Mouse (Mus musculus) forebrain, embryonic 12.5 days (tissue): ENCODE measurements around the gene Nynrin. TPM values are rescaled to one million over a fixed set of nuclear protein-coding genes. Genes with fewer than 3 reads are reported as not detected.

Experiments used
- ATAC-seq: fragments of 200-750 bp; cut with Nextera tagmentation; 2 replicates; pipeline ENCODE4 v1.8.0; 2017; ENCODE audit warnings: moderate TSS enrichment; ENCODE audit not compliant: low FRiP score
- H3K27ac ChIP-seq: fragments of 300-500 bp; sonication (generic); 2 replicates; pipeline ENCODE4 v1.5.1; 2016; ENCODE audit warnings: mild to moderate bottlenecking
- H3K27me3 ChIP-seq: fragments of 300-500 bp; sonication (generic); 2 replicates; pipeline ENCODE4 v1.6.1; 2016; ENCODE audit warnings: mild to moderate bottlenecking
- H3K36me3 ChIP-seq: fragments of 300-500 bp; sonication (generic); replicated peaks from 2 replicates; pipeline ENCODE4 v1.6.1; 2016; ENCODE audit warnings: mild to moderate bottlenecking
- H3K4me1 ChIP-seq: fragments of 300-500 bp; sonication (generic); 2 replicates; pipeline ENCODE4 v1.6.1; 2016
- H3K4me2 ChIP-seq: fragments of 300-500 bp; sonication (generic); 2 replicates; pipeline ENCODE4 v1.6.1; 2016; ENCODE audit warnings: mild to moderate bottlenecking, moderate library complexity
- H3K4me3 ChIP-seq: fragments of 300-500 bp; sonication (generic); replicated peaks from 2 replicates; pipeline ENCODE4 v1.5.1; 2016; ENCODE audit warnings: mild to moderate bottlenecking
- H3K9ac ChIP-seq: fragments of 300-500 bp; sonication (generic); 2 replicates; pipeline ENCODE4 v1.6.1; 2016; ENCODE audit warnings: mild to moderate bottlenecking
- H3K9me3 ChIP-seq: fragments of 300-500 bp; sonication (generic); 2 replicates; pipeline ENCODE4 v1.6.1; 2016
- WGBS: fragments of 180-500 bp; shearing (Covaris S2); methylation state at CpG from one replicate; pipeline ENCODE4 v1.1.7; 2016; 5-methylcytosine and 5-hydroxymethylcytosine counted together
- polyA plus RNA-seq: library from polyadenylated mRNA; unstranded; fragments of >200 nt; fragmentation: Nextera tagmentation; extraction: Ambion mirVana; gene quantifications from 2 replicates; pipeline ENCODE4 v1.2.1, GENCODE M21; 2016

The Nynrin gene
- polyA plus RNA-seq, 1 experiment from 2014 or later: 23.9 TPM

DNA sequence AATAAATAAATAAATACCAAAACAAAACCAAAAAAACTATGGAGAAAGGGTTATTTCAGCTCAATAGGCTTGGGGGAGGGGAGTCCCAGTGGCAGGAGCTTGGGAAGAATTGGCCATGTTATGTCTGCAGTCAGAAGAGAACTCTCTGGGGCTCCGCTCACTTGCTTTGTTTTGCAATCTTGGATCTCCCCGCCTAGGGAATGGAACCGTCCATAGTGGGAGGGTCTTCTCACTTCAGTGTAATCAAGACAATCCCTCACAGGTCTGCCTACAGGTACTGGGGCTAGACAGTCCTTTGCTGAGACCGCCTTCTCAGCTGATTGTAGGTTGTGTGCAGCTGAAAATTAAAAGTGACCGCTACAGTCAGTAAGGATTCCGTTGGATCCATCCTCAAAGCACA is 15.7 kb downstream of the Nynrin start:
- Histone ChIP-seq H3K9ac (no peak overlapping the region), H3K27me3 (no peaks in the 10 kb centered on the region), H3K4me3 (no peak overlapping the region), H3K4me1 (peaks cover 10% of the 10 kb centered on the region), H3K4me2 (no peak overlapping the region), H3K27ac (no peak overlapping the region), H3K9me3 (no peaks in the 10 kb centered on the region), H3K36me3 (peaks cover 80% of the 10 kb centered on the region)
- 93% methylated on average over 6 of the region's 6 CpGs for WGBS
- ATAC-seq: no peak

DNA sequence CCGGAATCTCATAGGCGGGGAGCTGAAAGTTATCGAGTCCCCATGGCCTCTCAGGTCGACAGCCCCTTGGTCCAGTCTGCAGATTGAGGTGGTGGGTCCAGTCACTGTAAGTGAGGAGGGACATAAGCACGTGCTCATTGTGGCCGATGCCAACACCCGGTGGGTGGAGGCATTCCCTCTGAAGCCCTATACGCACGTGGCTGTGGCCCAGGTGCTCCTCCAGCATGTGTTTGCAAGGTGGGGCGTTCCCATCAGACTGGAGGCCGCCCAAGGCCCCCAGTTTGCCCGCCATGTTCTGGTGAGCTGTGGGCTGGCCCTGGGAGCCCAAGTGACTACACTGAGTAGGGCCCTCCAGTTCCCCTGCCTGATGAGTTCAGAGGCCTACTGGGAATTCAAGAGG is 18.2 kb downstream of the Nynrin start:
- no peak overlapping the region for H3K9ac ChIP-seq
- H3K4me2 ChIP-seq: no peak overlapping the region
- no peak overlapping the region for H3K27ac ChIP-seq
- no peaks in the 10 kb centered on the region for H3K27me3 ChIP-seq
- H3K9me3 ChIP-seq: no peaks in the 10 kb centered on the region
- WGBS: 93% methylated on average over 11 of the region's 12 CpGs
- no peak overlapping the region for H3K4me3 ChIP-seq
- H3K36me3 ChIP-seq: peaks cover 56% of the 10 kb centered on the region
- H3K4me1 ChIP-seq: peaks cover 10% of the 10 kb centered on the region
- ATAC-seq: no peak

DNA sequence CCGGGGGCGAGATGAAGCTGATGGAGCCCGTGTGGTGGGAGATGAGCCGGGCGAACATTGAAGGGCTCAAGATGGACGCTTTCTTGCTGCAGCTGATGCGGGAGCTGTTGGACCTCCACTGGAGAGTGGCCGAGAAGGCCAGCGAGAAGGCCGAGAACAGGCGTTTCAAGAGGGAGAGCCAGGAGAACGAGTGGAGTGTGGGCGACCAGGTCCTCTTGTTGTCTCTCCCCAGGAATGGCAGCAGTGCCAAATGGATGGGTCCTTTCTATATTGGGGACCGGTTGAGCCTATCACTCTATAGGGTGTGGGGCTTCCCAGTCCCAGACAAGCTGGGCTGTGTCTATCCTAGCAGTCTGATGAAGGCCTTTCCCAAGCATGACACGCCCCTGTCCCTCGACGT is 18.7 kb downstream of the Nynrin start:
- H3K27ac ChIP-seq: no peak overlapping the region
- ATAC-seq: no peak
- no peak overlapping the region for H3K4me3 ChIP-seq
- H3K4me1 ChIP-seq: peaks cover 10% of the 10 kb centered on the region
- no peak overlapping the region for H3K9ac ChIP-seq
- WGBS: 92% methylated on average over 17 of the region's 17 CpGs
- no peaks in the 10 kb centered on the region for H3K27me3 ChIP-seq
- H3K36me3 ChIP-seq: peaks cover 56% of the 10 kb centered on the region
- no peak overlapping the region for H3K4me2 ChIP-seq
- no peaks in the 10 kb centered on the region for H3K9me3 ChIP-seq

GRCm38 (mm10) chr14:55873242-55873713 is 19.5 kb downstream of the Nynrin start:
- Histone ChIP-seq H3K4me1 (peaks cover 10% of the 10 kb centered on the region), H3K4me3 (no peak overlapping the region), H3K4me2 (peak overlapping the region; percentile 35), H3K36me3 (peaks cover 50% of the 10 kb centered on the region), H3K27ac (0 out of 2 replicates have a peak overlapping the region, but pooled peaks have one; percentile 42), H3K9me3 (no peaks in the 10 kb centered on the region), H3K27me3 (no peaks in the 10 kb centered on the region), H3K9ac (peak overlapping the region; percentile 29; the same call in 1 of the 2 replicates)
- ATAC-seq: peak; percentile 12; the same call in 1 of the 2 replicates
- 88% methylated on average over 8 of the region's 8 CpGs for WGBS

- H3K27ac ChIP-seq: peak overlapping the region; percentile 42; the same call in 1 of the 2 replicates
- H3K4me3 ChIP-seq: peak overlapping the region; percentile 13; the same call in 1 of the 2 replicates
- peak overlapping the region; percentile 29; the same call in 1 of the 2 replicates for H3K9ac ChIP-seq
- peaks cover 10% of the 10 kb centered on the region for H3K4me1 ChIP-seq
- H3K36me3 ChIP-seq: peaks cover 43% of the 10 kb centered on the region
- peak overlapping the region; percentile 35 for H3K4me2 ChIP-seq
- WGBS: 15% methylated on average over 30 of the region's 30 CpGs
- H3K27me3 ChIP-seq: no peaks in the 10 kb centered on the region
- ATAC-seq: peak; percentile 75
- no peaks in the 10 kb centered on the region for H3K9me3 ChIP-seq
These were observed 20.2 kb downstream of the Nynrin start for GRCm38 (mm10) chr14:55873714-55874683.

DNA sequence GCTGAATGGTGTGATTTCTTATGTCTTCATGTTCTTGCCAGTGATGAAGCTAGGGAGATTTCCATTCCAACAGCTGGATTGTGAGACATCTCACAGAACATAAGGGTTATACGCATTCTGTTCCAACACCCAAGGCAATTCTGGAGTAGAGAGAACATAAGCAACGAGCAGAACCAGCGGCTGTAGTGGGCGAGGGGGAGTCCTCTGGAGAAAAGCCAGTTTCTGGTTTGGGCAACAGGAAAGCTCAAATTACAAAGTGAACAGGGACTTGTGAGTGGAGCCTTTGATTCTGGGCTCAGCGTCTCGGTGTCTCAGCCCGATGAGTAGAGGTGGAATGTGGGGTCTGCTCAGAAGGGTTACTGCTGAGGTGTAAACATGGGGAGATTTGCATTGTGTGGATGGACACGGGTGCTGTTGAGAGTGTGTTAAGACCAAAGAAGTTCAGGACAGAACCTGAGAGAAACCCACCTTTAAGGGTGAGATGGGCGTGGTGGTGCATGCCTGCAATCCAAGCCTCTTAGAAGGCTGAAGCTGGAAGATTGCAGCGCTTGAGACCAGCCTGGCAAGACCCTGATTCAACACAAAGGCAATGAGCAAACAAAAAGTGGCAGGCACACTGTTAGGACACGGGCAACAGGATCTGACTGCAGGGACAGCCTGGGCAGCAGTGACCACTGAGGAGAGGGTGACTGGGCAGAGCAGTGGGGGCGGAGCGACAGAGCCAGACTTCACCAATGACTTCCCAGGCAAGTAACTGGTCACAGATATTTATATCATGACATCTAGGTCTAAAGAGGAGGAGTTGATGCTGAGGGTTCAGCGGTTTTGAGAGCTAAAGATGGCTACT is 23.9 kb downstream of the Nynrin start:
- H3K9ac ChIP-seq: no peak overlapping the region
- H3K9me3 ChIP-seq: no peaks in the 10 kb centered on the region
- H3K36me3 ChIP-seq: 0 out of 2 replicates have a peak, but pooled peaks cover 7% of the 10 kb centered on the region
- H3K4me3 ChIP-seq: no peak overlapping the region
- no peak for ATAC-seq
- H3K4me1 ChIP-seq: peaks cover 10% of the 10 kb centered on the region
- 39% methylated on average over 14 of the region's 14 CpGs for WGBS
- no peak overlapping the region for H3K27ac ChIP-seq
- H3K27me3 ChIP-seq: no peaks in the 10 kb centered on the region
- H3K4me2 ChIP-seq: no peak overlapping the region

- H3K4me3 ChIP-seq: no peak overlapping the region
- no peaks in the 10 kb centered on the region for H3K9me3 ChIP-seq
- H3K27me3 ChIP-seq: no peaks in the 10 kb centered on the region
- 44% methylated on average over 7 of the region's 7 CpGs for WGBS
- no peak for ATAC-seq
- no peak overlapping the region for H3K9ac ChIP-seq
- no peaks in the 10 kb centered on the region for H3K36me3 ChIP-seq
- H3K4me1 ChIP-seq: peaks cover 7% of the 10 kb centered on the region
- no peak overlapping the region for H3K4me2 ChIP-seq
- no peak overlapping the region for H3K27ac ChIP-seq
These were observed 24.6 kb downstream of the Nynrin start for GRCm38 (mm10) chr14:55878316-55878940.

- no peaks in the 10 kb centered on the region for H3K27me3 ChIP-seq
- H3K36me3 ChIP-seq: no peaks in the 10 kb centered on the region
- no peak overlapping the region for H3K9ac ChIP-seq
- ATAC-seq: peak; percentile 63
- H3K27ac ChIP-seq: no peak overlapping the region
- 23% methylated on average over 1 of the region's 1 CpGs for WGBS
- no peak overlapping the region for H3K4me3 ChIP-seq
- H3K9me3 ChIP-seq: no peaks in the 10 kb centered on the region
- peaks cover 9% of the 10 kb centered on the region for H3K4me1 ChIP-seq
- H3K4me2 ChIP-seq: no peak overlapping the region
These were observed 25.8 kb downstream of the Nynrin start for GRCm38 (mm10) chr14:55879623-55880022.

DNA sequence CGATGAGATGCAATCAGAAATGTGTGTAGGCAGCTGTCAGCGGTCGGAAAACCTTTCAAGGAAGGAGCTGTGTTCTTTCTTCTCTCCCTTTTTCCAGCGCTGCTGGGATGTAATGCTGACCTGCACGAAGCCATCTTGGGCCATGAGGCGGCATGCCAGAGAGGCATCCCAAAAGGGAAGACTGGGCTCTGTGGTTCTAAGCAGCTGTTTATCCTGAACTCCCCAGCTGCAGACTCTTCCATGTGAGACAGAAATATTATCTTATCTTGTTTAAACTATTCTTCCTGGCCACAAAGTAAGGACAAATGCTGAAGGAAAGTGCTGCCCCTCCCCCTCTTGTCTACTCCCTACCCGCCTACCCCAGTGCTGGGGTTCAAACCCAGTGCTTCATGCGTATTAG is 27.2 kb downstream of the Nynrin start:
- no peak for ATAC-seq
- Histone ChIP-seq H3K4me3 (no peak overlapping the region), H3K4me2 (no peak overlapping the region), H3K9me3 (no peaks in the 10 kb centered on the region), H3K27me3 (no peaks in the 10 kb centered on the region), H3K4me1 (peaks cover 19% of the 10 kb centered on the region), H3K36me3 (no peaks in the 10 kb centered on the region), H3K27ac (no peak overlapping the region), H3K9ac (no peak overlapping the region)
- 83% methylated on average over 8 of the region's 8 CpGs for WGBS

DNA sequence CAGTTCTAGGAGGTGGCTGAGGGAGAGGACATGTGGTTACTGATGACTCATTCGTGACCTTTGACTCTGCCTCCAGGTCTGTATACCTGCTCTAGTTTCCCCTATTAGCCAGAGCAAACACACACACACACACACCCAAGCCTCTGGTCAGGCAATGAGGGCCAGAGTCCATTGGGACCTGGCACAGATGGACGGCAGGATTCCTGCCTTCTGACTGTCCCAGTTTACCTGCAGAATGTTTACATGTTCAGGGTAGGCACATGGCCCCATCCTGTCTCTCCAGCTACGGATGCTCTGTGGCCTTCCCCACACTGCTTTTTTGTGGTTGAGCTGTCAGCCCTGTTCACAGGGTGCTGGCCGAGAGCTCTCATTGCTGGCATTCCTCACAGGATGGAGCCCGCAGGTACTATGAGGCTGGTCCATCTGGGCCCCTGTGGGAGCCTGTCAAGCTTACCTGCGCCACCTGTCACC is 28.4 kb downstream of the Nynrin start:
- H3K36me3 ChIP-seq: peaks cover 10% of the 10 kb centered on the region
- H3K27ac ChIP-seq: no peak overlapping the region
- H3K4me1 ChIP-seq: peaks cover 21% of the 10 kb centered on the region
- no peaks in the 10 kb centered on the region for H3K9me3 ChIP-seq
- H3K4me3 ChIP-seq: no peak overlapping the region
- 73% methylated on average over 6 of the region's 6 CpGs for WGBS
- H3K4me2 ChIP-seq: no peak overlapping the region
- no peak overlapping the region for H3K9ac ChIP-seq
- no peaks in the 10 kb centered on the region for H3K27me3 ChIP-seq
- no peak for ATAC-seq

DNA sequence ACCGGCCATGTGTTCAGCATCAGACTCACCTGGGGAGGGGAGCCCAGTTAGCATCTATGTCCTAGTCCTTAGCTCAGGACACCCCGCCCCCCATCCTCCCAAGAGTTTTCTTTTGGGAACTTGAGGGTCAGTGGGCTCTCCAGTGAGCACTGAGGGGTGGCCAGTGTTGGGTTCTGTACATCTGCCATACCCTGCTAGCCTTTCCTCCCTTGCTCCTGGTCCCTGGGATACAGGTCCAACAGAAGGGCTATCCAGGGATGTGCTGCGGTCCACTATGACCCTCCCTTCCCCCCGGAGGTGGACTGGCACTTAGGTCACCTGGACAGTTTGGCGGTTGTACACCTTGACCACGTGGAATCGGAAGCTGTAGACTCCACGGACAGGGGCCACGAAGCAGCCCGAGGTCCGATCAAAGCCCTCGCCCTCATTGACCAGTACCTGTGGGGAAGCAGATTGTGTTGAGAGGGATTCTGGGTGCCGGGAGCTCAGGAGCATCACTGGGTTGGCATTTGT is 29.4 kb downstream of the Nynrin start:
- 95% methylated on average over 13 of the region's 13 CpGs for WGBS
- no peak for ATAC-seq
- peaks cover 20% of the 10 kb centered on the region for H3K36me3 ChIP-seq
- no peak overlapping the region for H3K4me2 ChIP-seq
- H3K4me3 ChIP-seq: no peak overlapping the region
- H3K9ac ChIP-seq: no peak overlapping the region
- no peaks in the 10 kb centered on the region for H3K27me3 ChIP-seq
- H3K4me1 ChIP-seq: peaks cover 21% of the 10 kb centered on the region
- H3K27ac ChIP-seq: no peak overlapping the region
- H3K9me3 ChIP-seq: no peaks in the 10 kb centered on the region
